Mouse (Mus musculus) A20 (cell line): ENCODE data around the gene Urgcp.

Experiments used
- DNase-seq: peaks from one replicate; pipeline ENCODE4 v3.0.0-alpha.2; 2011; ENCODE audit warnings: low read depth, low spot score

The Urgcp gene

DNA sequence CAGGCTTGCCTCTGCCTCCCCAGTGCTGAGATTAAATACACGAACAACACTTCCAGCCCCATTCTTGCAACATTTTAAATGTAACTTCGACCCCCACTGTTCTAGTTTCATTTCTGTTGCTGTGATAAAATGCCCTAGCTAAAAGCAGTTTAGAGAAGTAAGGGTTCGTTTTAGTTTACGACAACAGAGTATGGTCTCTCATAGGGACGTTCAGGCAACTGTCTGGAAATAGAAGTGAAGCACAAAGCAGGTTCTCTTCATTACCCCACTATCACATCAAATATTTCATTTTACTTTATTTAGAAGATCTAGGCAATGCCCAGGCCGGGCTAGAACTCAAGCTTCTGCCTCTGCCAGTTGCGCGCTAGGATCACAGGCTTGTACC, 25.5 kb upstream of the Urgcp start:
- DNase-seq: peak; percentile 28

DNA sequence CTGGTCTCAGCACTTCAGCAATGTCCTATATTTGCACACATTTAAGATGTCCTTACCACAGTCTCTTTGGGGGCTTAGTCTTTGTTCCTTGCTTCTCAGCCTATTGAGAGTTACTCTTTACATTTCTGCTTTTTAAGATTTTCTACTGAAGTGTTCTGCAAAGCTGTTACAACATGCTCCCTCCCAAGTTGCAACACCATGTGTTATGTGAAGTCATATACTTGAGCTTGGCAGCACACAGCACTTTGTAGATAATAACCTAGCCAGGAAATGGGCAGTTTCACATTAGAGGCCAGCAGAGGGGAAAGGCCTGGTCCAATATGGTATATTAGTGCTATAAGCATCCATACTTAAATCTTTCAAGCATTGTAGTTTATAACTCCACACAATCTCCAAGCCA, 23.6 kb upstream of the Urgcp start:
- DNase-seq: no peak

DNA sequence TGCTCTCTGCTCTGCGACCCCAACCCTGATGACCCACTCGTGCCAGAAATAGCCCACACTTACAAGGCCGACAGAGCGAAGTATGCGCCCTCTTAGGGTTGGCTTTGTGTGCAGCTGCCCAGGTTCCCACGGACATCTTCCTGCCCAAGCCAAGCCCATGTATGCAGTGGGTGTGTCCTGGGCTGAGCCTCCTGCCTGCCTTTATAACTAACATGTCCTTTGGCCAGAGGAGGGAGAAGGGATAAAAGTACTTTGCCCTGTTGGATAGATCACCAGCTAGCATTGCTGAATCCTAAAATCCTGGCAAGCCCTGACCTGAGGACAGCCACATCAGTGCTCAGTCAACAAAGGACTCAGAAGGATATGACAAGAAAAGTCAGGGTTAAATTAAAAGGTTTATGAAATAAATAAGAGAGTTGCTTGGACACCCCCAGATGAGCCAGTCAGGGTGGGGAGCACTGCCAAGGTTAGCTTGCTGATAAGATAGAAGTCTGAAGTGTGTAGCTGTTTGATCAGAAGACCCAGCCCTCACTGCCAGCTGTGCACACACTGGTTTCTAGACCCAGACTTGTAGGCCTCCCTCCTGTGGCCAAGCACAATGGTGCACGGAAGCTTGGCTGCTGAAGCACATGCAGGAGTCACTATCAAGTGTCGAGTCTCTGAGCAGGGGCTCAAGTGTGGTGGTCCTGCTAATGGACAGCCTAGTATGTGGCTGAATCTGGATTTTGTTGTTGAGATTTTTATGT, 20.2 kb upstream of the Urgcp start:
- no peak for DNase-seq

DNA sequence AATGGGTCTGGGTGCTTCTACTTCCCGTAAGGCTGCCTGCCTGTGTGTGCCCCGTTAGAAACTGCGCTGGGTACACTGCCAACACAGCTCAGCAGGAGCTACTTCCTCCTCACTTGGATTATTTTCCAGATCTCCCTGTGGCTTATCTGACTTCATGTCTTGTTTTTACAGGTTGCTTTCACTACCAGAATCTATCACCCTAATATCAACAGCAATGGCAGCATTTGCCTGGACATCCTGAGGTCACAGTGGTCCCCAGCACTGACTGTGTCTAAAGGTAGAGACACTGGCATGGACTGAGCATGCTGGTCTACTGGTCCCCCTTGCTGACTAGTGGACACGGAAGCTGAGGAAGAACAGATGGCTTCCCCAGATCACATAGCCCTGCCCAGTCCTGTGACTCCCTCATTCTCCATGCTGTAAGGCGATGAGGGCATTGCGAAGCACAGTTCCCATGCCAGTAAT, 17.9 kb upstream of the Urgcp start:
- DNase-seq: no peak

DNA sequence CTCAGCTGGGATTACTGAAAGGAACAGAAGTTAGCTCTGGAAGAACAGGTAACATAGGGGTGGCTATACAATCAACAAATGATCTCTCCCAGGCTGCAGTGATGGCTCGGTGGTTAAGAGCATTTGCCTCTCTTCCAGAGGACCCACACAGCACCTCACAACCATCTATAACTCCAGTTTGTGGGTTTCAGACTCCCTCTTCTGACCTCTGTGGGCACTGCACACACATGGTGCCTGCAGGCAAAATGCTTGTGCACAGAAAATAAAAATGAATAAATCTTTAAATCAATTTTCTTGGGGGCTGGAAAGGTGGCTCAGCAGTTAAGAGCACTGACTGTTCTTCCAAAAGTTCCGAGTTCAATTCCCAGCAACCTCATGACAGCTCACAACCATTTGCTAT, 16.3 kb upstream of the Urgcp start:
- DNase-seq: peak; percentile 42

DNA sequence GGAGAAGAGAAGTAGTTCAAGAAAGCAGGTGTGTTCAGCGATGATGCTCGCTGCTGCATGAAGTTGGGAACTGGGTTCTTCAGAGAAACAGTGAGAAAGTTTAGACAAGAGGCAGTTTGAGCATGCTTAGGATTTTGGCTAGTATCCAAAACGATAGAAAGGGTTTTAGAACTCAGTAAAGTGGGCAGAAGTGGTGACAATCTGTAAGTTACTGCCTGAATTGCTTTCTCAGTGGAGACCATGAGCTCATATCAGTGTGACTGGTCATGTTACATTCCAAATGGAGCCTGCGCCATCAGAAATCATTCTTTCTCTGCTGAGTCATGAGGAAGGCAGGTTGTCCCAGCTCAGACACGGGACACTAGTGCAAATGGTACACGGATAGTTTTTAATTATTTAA, 3.8 kb upstream of the Urgcp start:
- DNase-seq: no peak

DNA sequence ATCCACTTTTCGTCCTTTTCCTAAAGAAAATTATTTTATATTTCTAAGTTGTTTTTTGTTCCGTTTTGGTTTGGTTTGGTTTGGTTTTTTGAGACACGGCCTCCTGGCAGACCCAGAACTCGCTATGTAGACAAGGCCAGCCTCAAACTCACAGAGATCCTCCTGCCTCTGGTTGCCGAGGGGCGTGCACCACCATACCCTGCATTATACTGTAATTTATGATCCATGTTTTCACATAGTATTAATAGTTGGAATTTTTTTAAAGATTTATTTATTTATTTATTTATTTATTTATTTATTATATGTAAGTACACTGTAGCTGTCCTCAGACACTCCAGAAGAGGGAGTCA, 432 bp upstream of the Urgcp start:
- no peak for DNase-seq

DNA sequence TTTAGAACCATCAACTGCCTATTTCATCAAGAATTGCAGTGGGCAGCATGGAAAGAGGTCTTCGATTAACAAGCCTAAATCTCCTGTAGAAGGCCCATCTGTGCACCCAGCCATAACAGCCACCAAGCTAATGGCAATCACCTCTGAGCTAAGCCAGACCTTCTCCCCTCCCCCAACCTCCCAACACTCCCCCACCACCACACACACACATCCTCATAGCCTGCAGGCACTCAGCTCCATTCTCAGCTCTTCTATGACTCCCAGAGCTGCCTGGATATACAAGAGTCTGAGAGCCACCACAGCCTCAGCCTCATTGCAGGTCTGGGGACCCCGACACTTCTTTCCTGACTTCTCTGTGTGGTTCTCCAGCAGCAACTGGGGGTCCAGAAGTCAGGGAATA, 8.4 kb downstream of the Urgcp start:
- no peak for DNase-seq

DNA sequence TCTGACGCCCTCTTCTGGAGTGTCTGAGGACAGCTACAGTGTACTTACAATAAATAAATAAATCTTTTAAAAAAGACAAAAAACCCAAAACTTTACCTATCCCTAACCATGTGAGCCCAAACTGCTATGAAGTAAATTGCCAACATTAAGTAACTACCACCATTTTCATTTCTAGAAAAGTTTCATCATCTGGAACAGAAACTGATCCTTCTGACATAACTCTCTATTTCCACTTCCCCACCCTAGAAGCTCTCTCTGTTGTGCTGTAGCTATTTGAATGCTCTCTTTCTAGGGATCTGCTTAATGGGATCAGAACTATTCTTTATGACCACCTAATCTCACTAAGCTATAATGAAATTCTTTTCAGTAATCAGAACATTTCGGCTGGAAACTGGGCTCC, 17.2 kb downstream of the Urgcp start:
- no peak for DNase-seq

DNA sequence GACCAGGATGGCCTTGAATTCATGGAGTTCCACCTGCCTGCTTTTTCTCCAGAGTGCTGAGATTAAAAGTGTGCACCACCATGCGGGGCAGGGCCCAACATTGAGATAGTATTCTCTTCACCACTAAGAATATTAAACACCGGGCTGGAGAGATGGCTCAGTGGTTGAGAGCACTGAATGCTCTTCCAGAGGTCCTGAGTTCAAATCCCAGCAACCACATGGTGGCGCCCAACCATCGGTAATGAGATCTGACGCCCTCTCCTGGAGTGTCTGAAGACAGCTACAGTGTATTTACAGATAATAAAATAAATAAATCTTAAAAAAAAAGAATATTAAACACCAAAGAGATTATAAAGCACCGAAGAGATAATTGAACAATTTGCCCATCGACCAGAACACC, 20.1 kb downstream of the Urgcp start:
- peak; percentile 69 for DNase-seq

DNA sequence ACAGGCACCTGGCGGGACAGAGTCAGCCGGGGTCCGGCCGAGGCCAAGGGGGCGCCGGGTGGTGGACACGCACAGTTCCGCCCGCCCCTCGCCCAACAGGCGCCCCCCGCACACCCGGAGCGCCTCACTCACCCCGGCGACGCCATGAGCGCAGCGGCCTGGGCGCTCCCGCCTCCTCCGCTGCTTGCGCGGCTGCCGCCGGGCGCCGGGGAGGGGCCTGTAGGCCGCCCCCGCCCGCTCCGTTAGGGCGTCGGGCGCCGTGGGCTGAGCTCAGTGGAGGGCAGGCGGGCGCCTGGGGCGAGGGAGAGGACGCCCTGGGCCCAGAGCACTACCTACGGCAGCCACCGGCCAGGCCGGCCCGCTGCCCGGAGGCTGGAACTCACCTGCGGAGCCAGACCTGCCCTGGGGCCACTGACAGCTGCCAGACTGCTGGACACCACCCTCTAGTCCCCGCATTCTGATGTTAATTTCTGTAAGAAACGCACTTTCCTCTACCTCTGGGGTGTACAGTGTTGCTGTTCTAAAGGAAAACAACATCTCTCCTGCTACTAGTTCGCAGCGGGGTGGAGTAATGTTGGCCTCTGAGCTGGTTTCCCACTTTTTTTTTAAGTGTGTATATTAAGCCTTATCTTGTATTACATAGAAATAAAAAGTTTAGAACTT, 21.1 kb downstream of the Urgcp start:
- peak; percentile 87 for DNase-seq

DNA sequence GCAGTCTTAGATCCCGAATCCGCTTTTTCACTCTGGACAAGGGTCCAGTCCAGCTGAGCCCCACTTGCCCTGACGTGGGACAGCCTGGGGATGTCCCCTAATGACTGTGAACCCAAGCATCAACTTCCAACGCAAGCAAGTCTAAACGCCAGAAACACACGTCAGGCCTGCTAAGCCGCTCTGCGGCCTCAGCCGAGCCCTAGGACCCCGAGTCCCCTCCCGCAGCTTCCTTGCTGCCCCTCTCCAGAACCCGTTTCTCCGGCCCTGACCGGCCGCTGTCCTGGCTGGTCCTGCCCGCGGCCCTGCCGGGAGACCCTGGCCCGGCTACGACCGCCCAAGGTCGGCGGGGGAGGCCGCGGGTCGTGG, 21.6 kb downstream of the Urgcp start:
- peak; percentile 69 for DNase-seq

DNA sequence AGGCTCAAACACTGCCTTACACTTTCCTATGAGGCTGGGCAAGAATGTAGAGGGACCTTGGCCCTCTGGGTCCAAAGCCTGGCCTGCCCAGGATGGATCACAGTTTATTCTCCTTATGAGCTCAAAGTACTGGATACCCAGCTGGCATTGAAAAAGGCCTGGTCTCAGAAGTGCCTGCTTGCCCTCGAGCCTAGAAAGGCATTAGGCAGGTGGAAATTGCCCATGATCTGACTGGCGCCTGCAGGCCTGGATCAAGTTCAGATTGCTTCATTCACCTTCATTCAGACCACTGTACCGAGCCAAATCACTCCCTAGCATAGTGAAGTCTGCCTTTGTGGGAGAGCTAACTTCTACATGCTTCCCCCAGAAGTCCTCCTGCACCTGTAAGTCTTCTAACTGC, 22.3 kb downstream of the Urgcp start:
- DNase-seq: peak; percentile 35

DNA sequence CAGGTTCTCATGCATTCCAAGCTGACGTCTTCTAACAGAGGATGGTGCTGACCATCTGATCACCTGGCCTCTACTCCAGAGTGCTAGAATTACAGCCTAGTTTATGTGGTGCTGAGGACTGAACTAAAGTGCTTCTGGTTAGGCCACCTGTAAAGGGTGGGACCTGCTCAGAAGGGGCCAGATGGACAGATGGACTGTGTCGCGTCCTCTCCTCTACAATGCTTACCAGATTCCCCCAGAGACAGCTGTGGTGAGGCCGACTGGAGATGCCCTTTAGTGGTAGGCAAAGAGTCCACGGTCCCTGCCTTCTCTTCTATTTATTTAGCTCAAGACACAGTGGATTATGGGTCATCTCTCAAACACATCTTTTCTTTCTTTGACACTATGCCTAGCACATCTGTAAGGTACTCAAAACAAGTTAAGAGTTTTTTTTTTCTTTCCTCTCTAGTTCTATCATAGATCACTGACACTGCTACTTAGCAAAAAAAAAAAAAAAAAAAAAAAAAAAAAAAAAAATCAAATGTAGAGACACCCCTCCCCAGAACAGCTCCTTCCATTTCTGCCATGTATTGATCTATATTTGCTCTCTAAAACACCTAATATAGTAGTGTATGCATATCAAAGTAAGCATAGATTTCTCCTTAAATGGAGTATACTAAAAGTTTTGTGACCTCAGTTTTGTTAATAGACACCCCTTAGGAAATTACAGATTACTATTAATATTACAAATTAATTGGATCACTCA, 23.1 kb downstream of the Urgcp start:
- no peak for DNase-seq

DNA sequence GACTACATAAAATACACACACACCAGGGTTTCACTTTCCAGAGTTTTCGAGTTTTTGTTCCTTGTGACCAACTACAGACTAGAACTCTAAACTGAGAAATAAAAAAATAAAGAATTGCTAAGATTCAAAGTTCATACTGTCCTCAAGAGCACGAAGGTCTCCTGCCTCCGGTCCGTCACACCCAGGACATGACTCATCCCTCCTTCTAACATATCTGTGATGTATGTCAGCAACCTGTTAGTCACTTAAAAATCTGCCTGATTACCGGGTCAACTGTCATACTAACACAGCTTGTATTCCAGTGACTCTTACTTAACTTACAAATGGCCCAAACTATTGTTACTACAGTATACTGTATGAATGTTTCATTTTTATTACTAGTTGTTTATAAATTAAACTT, 25.0 kb downstream of the Urgcp start:
- DNase-seq: no peak

DNA sequence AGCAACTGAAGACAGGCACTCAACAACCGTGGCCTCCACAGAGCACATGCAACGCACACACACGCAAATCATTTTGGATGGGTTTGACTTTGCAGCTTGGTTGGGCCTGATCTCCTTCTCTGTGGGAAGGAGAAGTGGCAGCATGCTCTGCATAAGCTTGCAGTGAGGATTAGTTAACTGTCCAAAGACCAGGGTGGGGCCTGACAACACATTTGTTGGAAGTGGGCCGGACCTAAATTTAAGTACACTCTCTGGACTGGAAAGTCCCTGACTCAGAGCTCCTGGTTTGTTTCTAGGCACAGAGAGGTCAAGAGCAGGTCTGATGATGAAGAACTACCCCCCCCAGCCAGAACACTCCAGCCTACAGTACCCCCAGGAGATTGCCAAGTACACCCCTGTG, 27.9 kb downstream of the Urgcp start:
- no peak for DNase-seq

DNA sequence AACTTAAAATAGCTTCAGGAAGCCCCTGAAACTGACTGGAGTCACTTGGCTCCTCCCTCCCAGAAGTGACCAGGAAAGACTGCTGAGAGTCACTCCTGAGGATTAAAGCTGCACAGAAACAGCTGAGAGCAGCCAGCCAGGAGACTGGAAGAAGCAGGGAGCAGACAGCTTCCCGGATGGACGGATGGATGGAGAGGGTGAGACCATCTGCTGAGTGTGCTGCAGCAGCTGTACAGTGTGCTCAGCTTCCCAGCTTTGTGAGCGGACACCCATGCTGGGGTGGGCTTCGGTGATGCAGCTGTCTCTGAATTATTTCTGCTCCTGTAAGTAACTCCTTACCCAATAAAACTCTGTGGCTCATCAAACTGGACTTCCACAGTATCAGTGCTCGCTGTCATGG, 29.8 kb downstream of the Urgcp start:
- DNase-seq: no peak

DNA sequence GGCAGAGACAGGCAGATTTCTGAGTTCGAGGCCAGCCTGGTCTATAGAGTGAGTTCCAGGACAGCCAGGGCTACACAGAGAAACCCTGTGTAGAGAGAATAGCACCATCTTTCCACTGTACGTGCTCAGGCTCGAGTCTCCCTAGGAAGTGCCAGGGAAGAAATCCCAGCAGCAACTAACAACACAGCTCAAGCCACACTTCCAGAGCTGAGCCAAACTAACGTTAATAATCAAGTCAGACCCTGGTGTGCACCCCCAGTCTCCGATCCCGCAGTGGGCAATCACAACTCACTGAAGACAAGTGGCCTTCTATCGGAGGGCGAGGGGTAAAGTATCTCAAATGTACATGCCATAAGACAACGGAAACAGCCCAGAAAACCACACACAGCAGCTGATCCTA, 32.6 kb downstream of the Urgcp start:
- DNase-seq: no peak

DNA sequence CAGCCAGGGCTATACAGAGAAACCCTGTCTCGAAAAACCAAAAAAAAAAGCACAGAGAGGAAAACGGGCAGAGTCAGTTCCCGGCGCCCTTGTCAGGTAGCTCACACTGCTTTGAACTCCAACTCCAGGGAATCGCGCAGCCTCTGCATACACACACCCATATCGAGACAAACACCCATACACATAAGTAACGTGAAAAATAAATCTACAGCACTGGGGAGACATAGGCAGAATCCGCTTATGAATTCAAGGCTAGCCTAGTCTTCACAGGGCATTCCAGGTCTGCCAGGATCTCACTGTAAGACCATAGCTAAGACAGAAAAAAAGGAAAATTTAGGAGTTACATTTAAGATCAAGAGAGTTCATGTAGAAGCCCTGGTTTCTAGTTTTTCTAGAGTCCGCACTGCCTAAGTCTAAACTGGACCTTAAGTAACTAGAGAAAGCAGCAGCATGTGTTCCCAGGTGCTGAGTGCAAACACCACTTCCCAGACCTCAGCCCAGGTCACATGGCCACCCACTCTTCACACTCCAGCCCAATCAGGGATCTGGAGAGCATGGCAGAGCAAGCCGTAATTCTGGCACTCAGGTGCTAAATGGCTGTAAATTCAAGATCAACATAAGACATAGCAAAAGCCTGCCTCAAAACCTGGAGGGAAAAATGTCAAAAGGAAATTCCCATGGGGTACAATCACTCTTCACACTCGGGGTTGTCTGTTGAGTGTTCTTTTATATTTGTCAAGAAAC, 43.4 kb downstream of the Urgcp start:
- DNase-seq: no peak

DNA sequence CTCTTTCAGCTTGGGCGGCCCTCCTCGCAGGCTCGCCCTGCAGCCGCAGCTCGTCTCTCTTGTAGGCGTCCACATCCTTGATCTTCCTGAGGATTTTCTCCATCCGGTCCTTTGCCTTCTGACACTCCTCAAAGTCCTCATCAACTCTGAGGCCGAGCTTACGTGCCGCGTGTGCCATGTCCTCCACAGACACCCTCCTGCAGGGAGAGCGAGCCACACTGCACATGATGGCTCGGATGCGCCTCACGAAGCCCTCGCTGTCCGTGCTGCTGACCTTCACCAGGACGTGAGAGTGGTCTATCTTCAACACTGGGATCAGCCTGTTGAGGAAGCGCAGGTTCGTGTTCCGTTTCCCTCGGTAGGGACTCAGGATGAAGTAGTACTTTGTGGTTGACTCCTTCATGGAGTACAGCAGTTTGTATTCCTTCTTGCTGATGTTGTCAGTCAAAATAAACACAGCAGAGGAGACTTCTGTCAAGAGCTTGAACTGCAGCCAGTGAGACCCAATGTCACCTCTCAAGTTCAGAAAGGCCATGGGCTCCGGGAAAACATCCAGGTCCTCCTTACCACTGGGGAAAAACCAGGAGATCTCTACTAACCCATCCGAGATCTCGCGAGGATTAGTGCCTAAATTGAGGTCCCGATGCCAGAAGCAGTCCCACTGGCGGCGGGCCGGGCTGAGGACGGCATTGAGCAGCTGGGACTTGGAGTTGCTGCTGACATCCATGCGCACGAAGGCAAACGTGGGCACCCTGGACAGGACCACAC, 45.1 kb downstream of the Urgcp start:
- no peak for DNase-seq

DNA sequence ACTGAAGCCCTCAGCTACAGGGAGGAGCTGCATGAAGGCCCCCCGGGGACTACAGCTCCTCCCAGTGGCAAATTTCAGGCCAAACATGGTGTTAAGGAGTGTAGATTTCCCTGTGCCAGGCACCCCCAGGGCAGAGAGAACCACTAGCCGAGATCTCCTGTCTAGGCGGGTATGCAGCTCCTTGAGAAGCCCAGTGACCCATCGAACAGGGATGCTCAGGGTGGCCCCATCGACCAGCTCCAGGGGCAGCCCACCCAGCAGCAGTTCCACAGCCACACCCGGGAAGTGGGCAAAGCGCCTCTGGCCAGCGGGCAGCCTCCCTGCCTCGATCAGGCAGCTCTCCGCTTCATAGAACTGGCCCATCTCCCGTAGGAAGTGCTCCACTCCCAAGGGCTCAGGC, 45.9 kb downstream of the Urgcp start:
- DNase-seq: no peak
